Mouse (Mus musculus) C2C12 (cell line): ENCODE measurements around the gene Vmn2r83. TPM values are rescaled to one million over a fixed set of nuclear protein-coding genes. Genes with fewer than 3 reads are reported as not detected.
"Not testable (repeated sequence)": the region's sequence is repeated elsewhere in the genome, so short reads cannot be mapped to it uniquely, and the experiment has no call there.

ENCODE experiments used
- H3K27me3 ChIP-seq: one replicate; pipeline ENCODE4 v1.6.1; 2011; ENCODE audit not compliant: control insufficient read depth, insufficient read depth, insufficient read length
- H3K36me3 ChIP-seq: one replicate; pipeline ENCODE4 v1.6.1; 2011; ENCODE audit not compliant: control insufficient read depth, insufficient read depth
- H3K4me3 ChIP-seq: one replicate; pipeline ENCODE4 v1.5.1; 2011; ENCODE audit warnings: mild to moderate bottlenecking, control low read depth; ENCODE audit not compliant: poor library complexity, insufficient read depth, severe bottlenecking
- H3K79me2 ChIP-seq: one replicate; pipeline ENCODE4 v1.6.1; 2011; ENCODE audit not compliant: control insufficient read depth, insufficient read depth
- H3K79me3 ChIP-seq: one replicate; pipeline ENCODE4 v1.6.1; 2011; ENCODE audit warnings: low read depth, control low read depth
- H3ac ChIP-seq: one replicate; pipeline ENCODE3; 2011; ENCODE audit warnings: low read depth; ENCODE audit not compliant: control insufficient read depth, insufficient read length
- CEBPB ChIP-seq: IDR thresholded peaks from one replicate; pipeline ENCODE4 v1.6.1; 2011; ENCODE audit warnings: low read depth, mild to moderate bottlenecking, control low read depth, moderate library complexity
- CTCF ChIP-seq: IDR thresholded peaks from one replicate; pipeline ENCODE4 v1.5.1; 2011; ENCODE audit not compliant: control insufficient read depth, insufficient read depth, insufficient read length
- FOSL1 ChIP-seq: IDR thresholded peaks from one replicate; pipeline ENCODE4 v1.8.0; 2011; ENCODE audit warnings: mild to moderate bottlenecking, low read length; ENCODE audit not compliant: poor library complexity, insufficient read depth, severe bottlenecking
- MAX ChIP-seq: IDR thresholded peaks from one replicate; pipeline ENCODE4 v1.6.1; 2011; ENCODE audit warnings: mild to moderate bottlenecking, control low read depth
- MYOD1 ChIP-seq: IDR thresholded peaks from one replicate; pipeline ENCODE4 v1.6.1; 2011; ENCODE audit warnings: low read depth; ENCODE audit not compliant: control insufficient read depth, insufficient read length
- MYOG ChIP-seq: IDR thresholded peaks from one replicate; pipeline ENCODE4 v1.6.1; 2011; ENCODE audit not compliant: control insufficient read depth, insufficient read length; ENCODE audit errors: extremely low read depth
- USF1 ChIP-seq: IDR thresholded peaks from one replicate; pipeline ENCODE4 v1.6.1; 2011; ENCODE audit warnings: low read depth, mild to moderate bottlenecking, control low read depth, moderate library complexity
- long read RNA-seq, 2 experiments: library from polyadenylated mRNA; unstranded; transcript quantifications; one replicate each; pipeline ENCODE4 v2.0.0; 2019 to 2020
- polyA plus RNA-seq: library from polyadenylated mRNA; unstranded; fragments of >200 nt; fragmentation: generic; extraction: Trizol; gene quantifications from one replicate; pipeline ENCODE4 v1.2.1, GENCODE M21; 2012; ENCODE audit warnings: missing spikeins

Vmn2r83 gene
- polyA plus RNA-seq, result not detected
- long read RNA-seq, experiment 1, result 0 reads
- long read RNA-seq, experiment 2, result 0 reads

- no peak within 1 kb of the TSS for H3K4me3 ChIP-seq
- H3K36me3 ChIP-seq, result no peaks in the 10 kb centered on the region
- no peaks in the 10 kb centered on the region for H3K79me3 ChIP-seq
- no peaks in the 10 kb centered on the region for H3K27me3 ChIP-seq
- no peak for TF ChIP-seq USF1
- TF ChIP-seq FOSL1, result no peak
- no peak for TF ChIP-seq MAX
- TF ChIP-seq MYOD1, result no peak
- TF ChIP-seq MYOG, result no peak
- TF ChIP-seq CTCF, result no peak
- TF ChIP-seq CEBPB, result no peak
- no peaks in the 10 kb centered on the region for H3K79me2 ChIP-seq
- H3ac ChIP-seq, result no peak within 1 kb of the TSS
Observed at GRCm38 (mm10) chr10:79468431-79468830, at the start of gene Vmn2r83. Vmn2r83 (plus strand) TSS chr10:79468731.

- H3K36me3 ChIP-seq, H3K79me2 ChIP-seq, H3K79me3 ChIP-seq, H3K4me3 ChIP-seq, H3ac ChIP-seq, H3K27me3 ChIP-seq: not testable (repeated sequence)
Observed at GRCm38 (mm10) chr10:79435141-79435820, 33.2 kb upstream of the Vmn2r83 start.

DNA sequence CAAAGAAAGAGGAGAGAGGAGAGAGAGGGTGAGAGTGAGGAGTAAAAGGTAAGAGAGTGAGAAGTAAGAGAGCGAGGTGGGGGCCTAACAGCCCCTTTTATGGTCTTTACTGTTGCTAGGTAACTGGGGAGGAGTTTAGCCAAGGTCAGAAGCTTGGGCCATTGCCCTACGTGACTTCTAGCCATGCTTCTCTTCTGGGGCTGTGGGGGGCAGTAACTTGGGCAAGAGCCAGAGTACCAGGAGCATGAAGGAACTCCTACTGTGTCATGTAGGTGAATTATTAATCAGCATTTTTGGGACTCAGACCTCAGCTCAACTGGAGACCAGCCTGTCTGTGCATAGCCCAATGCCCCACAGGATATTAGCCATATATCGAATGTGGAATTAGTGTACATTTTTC lies 27.4 kb downstream of the Vmn2r83 start:
- TF ChIP-seq CTCF, result no peak
- no peak for TF ChIP-seq MAX
- TF ChIP-seq FOSL1, result no peak
- no peak for TF ChIP-seq MYOG
- TF ChIP-seq MYOD1, result no peak
- TF ChIP-seq CEBPB, result no peak
- no peak for TF ChIP-seq USF1
- Histone ChIP-seq H3K27me3 (no peaks in the 10 kb centered on the region), H3K79me2 (no peaks in the 10 kb centered on the region), H3K4me3 (no peak overlapping the region), H3K79me3 (no peaks in the 10 kb centered on the region), H3K36me3 (no peaks in the 10 kb centered on the region), H3ac (no peak overlapping the region)

DNA sequence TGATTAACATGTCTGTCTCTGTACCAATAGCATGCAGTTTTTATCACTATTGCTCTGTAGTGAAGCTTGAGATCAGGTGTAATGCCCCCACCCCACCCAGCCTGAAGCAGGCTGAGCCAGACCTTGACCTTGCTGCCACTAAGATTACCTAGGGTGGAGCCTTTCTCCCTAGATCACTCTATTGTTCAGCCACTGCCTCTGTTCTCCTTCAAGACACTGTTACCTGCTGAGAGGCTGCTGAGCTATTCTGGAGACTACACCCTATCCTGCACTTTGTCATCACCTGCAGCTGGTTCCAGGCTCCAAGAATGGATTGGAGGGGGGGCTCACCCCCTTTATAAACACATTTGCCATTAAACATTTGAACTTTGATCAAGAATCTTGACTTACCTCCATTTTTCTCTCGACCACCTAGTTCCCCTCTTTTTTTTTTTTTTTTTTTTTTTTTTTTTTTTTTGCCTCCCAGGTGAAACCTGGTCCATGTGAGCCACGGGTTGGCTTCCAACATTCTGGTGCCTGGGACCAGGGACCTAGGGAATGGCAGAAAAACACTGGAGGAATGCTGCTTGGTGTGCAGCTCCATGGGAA lies 28.3 kb downstream of the Vmn2r83 start:
- H3K4me3 ChIP-seq, result no peak overlapping the region

DNA sequence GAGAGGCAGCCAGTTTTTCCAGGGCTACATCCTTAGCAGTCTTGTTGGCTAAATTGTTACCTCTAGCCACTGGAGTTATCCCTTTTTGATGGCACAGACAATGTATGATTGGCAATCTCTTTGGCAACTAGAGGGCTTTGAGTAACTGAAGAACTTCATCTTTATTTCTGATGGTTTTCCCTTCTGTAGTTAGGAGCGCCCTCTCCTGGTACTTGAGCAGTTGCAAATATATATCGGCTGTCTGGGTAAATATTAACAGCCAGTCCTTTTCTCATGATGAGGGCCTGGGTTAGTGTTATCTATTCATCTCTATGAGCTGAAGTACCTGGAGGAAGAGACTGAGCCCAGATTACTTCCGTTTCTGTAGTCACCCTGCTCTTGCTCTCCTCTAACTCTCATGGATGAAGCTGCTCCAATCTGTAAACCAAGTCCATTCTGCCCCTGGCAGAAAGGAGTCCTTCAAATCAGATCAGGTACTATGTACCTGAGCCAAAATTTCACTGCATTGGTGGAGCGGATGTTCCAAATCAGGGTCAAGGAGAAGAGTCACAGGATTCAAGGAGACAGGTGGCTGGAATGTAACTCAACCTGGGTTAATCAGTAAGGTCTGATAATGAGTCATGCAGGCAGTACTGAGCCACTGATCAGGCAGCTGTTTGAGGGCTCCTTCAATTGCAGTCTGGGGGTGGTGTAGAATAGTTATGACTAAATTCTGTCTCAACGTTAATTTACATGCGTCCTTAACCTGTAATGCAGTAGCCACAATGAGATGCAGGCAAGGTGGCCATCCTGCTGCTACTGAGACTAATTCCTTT lies 34.5 kb downstream of the Vmn2r83 start:
- TF ChIP-seq MYOD1 (peak; percentile 41), CTCF (no peak)
- Histone ChIP-seq H3K79me2 (no peaks in the 10 kb centered on the region), H3K36me3 (peaks cover 2% of the 10 kb centered on the region), H3ac (no peak overlapping the region), H3K4me3 (no peak overlapping the region), H3K79me3 (no peaks in the 10 kb centered on the region), H3K27me3 (no peaks in the 10 kb centered on the region)

More for the DNA sequence above, 28.3 kb downstream of the Vmn2r83 start:
- Histone ChIP-seq H3K79me3 (no peaks in the 10 kb centered on the region), H3K36me3 (no peaks in the 10 kb centered on the region), H3K79me2 (no peaks in the 10 kb centered on the region), H3ac (no peak overlapping the region), H3K27me3 (no peaks in the 10 kb centered on the region)
- no peak for TF ChIP-seq USF1
- TF ChIP-seq MYOD1, result no peak
- TF ChIP-seq FOSL1, result no peak
- TF ChIP-seq CTCF, result no peak
- no peak for TF ChIP-seq CEBPB
- no peak for TF ChIP-seq MYOG
- no peak for TF ChIP-seq MAX

DNA sequence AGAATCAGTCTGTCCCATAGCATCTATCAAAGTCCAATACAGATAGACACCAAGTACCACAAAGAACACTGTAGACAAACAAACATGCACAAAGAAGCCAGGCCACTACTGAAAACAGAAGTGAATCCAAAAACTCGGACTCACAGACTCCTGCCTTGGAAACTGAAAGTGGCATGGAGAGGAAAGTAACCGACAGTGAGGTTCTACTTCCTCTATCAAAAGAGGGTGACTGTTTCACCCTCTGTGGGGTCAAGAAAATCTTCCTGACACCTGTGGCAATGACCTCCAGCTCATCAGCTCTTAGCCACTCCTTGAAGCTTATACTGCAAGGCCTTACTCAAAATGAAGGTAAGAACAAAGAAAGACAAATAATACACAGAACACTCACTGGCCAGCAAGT lies 38.2 kb downstream of the Vmn2r83 start:
- Histone ChIP-seq H3K4me3 (no peak overlapping the region), H3K27me3 (no peaks in the 10 kb centered on the region), H3K79me2 (no peaks in the 10 kb centered on the region), H3K36me3 (peaks cover 18% of the 10 kb centered on the region), H3K79me3 (no peaks in the 10 kb centered on the region), H3ac (no peak overlapping the region)
- no peak for TF ChIP-seq MYOD1
- TF ChIP-seq CTCF, result no peak
- no peak for TF ChIP-seq FOSL1
- no peak for TF ChIP-seq MYOG
- no peak for TF ChIP-seq USF1
- TF ChIP-seq CEBPB, result no peak
- TF ChIP-seq MAX, result no peak
